Mouse (Mus musculus) intestine, embryonic 14.5 days (tissue): ENCODE data around the gene Tspyl3. TPM values are rescaled to one million over a fixed set of nuclear protein-coding genes. Genes with fewer than 3 reads are reported as not detected.

Source experiments
- ATAC-seq: fragments of 200-750 bp; cut with Nextera tagmentation; replicated peaks from 2 replicates; pipeline ENCODE4 v1.8.0; 2017; ENCODE audit warnings: low read depth, moderate number of reproducible peaks, moderate TSS enrichment, moderate library complexity; ENCODE audit not compliant: low FRiP score, low TSS enrichment
- DNase-seq: peaks from one replicate; pipeline ENCODE4 v3.0.0-alpha.2; 2018; ENCODE audit warnings: low spot score
- H3K27ac ChIP-seq: fragments of 300-500 bp; sonication (generic); 2 replicates; pipeline ENCODE4 v1.5.1; 2014; ENCODE audit warnings: low read depth, mild to moderate bottlenecking, control low read depth
- H3K27me3 ChIP-seq: fragments of 300-500 bp; sonication (generic); replicated peaks from 2 replicates; pipeline ENCODE4 v1.6.1; 2014; ENCODE audit warnings: low read length, control low read depth; ENCODE audit not compliant: control insufficient read depth, insufficient read depth
- H3K36me3 ChIP-seq: fragments of 300-500 bp; sonication (generic); 2 replicates; pipeline ENCODE4 v1.6.1; 2014; ENCODE audit warnings: low read length, control low read depth; ENCODE audit not compliant: control insufficient read depth, insufficient read depth
- H3K4me1 ChIP-seq: fragments of 300-500 bp; sonication (generic); replicated peaks from 2 replicates; pipeline ENCODE4 v1.6.1; 2014; ENCODE audit warnings: low read length, control low read depth, mixed read lengths; ENCODE audit not compliant: control insufficient read depth, insufficient read depth
- H3K4me2 ChIP-seq: fragments of 300-500 bp; sonication (generic); 2 replicates; pipeline ENCODE4 v1.6.1; 2014; ENCODE audit warnings: low read length
- H3K4me3 ChIP-seq: fragments of 300-500 bp; sonication (generic); 2 replicates; pipeline ENCODE4 v1.5.1; 2014; ENCODE audit warnings: low read depth, low read length, control low read depth, mixed read lengths
- H3K9ac ChIP-seq: fragments of 300-500 bp; sonication (generic); 2 replicates; pipeline ENCODE4 v1.6.1; 2014; ENCODE audit warnings: mild to moderate bottlenecking, low read length
- H3K9me3 ChIP-seq: fragments of 300-500 bp; sonication (generic); 2 replicates; pipeline ENCODE4 v1.6.1; 2016; ENCODE audit warnings: low read length, control low read depth; ENCODE audit not compliant: control insufficient read depth
- WGBS: fragments of 180-500 bp; shearing (Covaris S2); extraction: QIAGEN DNeasy Blood & Tissue Kit; methylation state at CpG from one replicate; pipeline ENCODE4 v1.1.7; 2014; 5-methylcytosine and 5-hydroxymethylcytosine counted together
- polyA plus RNA-seq: library from polyadenylated mRNA; unstranded; fragments of >200 nt; fragmentation: Nextera tagmentation; extraction: Ambion mirVana; gene quantifications from 2 replicates; pipeline ENCODE4 v1.2.1, GENCODE M21; 2014

Gene Tspyl3
- polyA plus RNA-seq, 1 experiment from 2014 or later: 11.3 TPM

- H3K4me3 ChIP-seq: no peak overlapping the region
These were observed 45.9 kb downstream of the Tspyl3 start for GRCm38 (mm10) chr2:153179126-153179860.

GRCm38 (mm10) chr2:153177188-153177587 lies 48.1 kb downstream of the Tspyl3 start:
- DNase-seq (no peak), ATAC-seq (no peak)
- 92% methylated on average over 3 of the region's 3 CpGs for WGBS
- H3K27ac ChIP-seq: no peak overlapping the region
- H3K9ac ChIP-seq: no peak overlapping the region
- no peaks in the 10 kb centered on the region for H3K27me3 ChIP-seq
- H3K4me3 ChIP-seq: no peak overlapping the region
- H3K4me2 ChIP-seq: no peak overlapping the region
- H3K36me3 ChIP-seq: peaks cover 30% of the 10 kb centered on the region
- no peaks in the 10 kb centered on the region for H3K9me3 ChIP-seq
- H3K4me1 ChIP-seq: no peaks in the 10 kb centered on the region

More at GRCm38 (mm10) chr2:153179126-153179860, 45.9 kb downstream of the Tspyl3 start:
- 76% methylated on average over 10 of the region's 10 CpGs for WGBS
- Histone ChIP-seq H3K27me3 (no peaks in the 10 kb centered on the region), H3K4me1 (no peaks in the 10 kb centered on the region), H3K36me3 (peaks cover 50% of the 10 kb centered on the region), H3K9me3 (no peaks in the 10 kb centered on the region), H3K4me2 (no peak overlapping the region), H3K27ac (no peak overlapping the region), H3K9ac (no peak overlapping the region)
- ATAC-seq (no peak), DNase-seq (no peak)

DNA sequence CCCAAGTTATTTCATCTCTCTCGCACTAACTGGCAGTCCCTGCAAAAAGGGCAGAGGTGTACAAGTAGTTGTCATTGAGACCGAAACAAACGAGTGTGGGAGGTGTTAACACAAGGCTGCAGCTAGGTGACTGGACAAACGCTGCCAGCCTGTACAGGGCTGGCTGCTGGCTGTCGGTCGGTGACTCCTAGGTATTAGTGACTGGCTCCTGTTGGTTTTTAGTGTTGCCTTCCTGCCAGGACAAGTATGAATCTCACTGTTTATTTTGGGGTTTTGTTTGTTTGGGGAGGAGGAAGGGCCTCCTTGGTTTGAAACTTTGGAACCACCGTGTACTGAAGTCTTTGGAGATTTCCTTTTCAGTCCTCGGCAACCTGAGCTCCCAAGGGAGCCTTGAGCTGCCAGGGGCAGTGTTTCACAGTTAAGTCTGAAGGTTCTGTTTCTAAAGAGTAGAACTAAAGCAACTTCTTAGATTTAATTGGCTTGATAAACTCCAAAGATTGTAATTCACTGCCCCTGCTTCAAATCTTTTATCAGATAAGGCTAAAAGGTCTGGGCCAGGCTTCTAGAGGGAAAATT lies 49.2 kb downstream of the Tspyl3 start:
- no peaks in the 10 kb centered on the region for H3K27me3 ChIP-seq
- H3K27ac ChIP-seq: no peak overlapping the region
- ATAC-seq (no peak), DNase-seq (no peak)
- H3K36me3 ChIP-seq: peaks cover 23% of the 10 kb centered on the region
- H3K4me1 ChIP-seq: no peaks in the 10 kb centered on the region
- no peaks in the 10 kb centered on the region for H3K9me3 ChIP-seq
- no peak overlapping the region for H3K4me2 ChIP-seq
- no peak overlapping the region for H3K9ac ChIP-seq
- no peak overlapping the region for H3K4me3 ChIP-seq
- WGBS: 61% methylated on average over 8 of the region's 8 CpGs

Other genes starting within 250 kb of the Tspyl3 start
- 53.9 and 59.6 TPM in 2 replicates for gene Pdrg1, start 210.0 kb downstream of the Tspyl3 start, polyA plus RNA-seq
- gene Xkr7, start 193.6 kb downstream of the Tspyl3 start, polyA plus RNA-seq: 0.08 TPM in 1 of 2 replicates, not detected in the other
- 1.4 and 2.4 TPM in 2 replicates for gene Ccm2l, start 159.5 kb downstream of the Tspyl3 start, polyA plus RNA-seq
- 4.5 and 4.7 TPM in 2 replicates for gene Hck, start 117.0 kb downstream of the Tspyl3 start, polyA plus RNA-seq
- gene Tm9sf4, start 64.1 kb downstream of the Tspyl3 start, polyA plus RNA-seq: 86.8 and 93.7 TPM in 2 replicates
- gene Plagl2, start 16.0 kb upstream of the Tspyl3 start, polyA plus RNA-seq: 45.1 and 49.2 TPM in 2 replicates
- gene Pofut1, start 16.1 kb upstream of the Tspyl3 start, polyA plus RNA-seq: 14.1 and 15.1 TPM in 2 replicates
- 5.5 and 6.6 TPM in 2 replicates for gene Kif3b, start 66.0 kb upstream of the Tspyl3 start, polyA plus RNA-seq
- 15.6 and 17.0 TPM in 2 replicates for gene Asxl1, start 120.4 kb upstream of the Tspyl3 start, polyA plus RNA-seq